Mouse (Mus musculus): ENCODE results near the gene Cntnap2. TPM values are rescaled to one million over a fixed set of nuclear protein-coding genes. Genes with fewer than 3 reads are reported as not detected.

The Cntnap2 gene
- polyA plus RNA-seq, 1 experiment, result not detected

DNA sequence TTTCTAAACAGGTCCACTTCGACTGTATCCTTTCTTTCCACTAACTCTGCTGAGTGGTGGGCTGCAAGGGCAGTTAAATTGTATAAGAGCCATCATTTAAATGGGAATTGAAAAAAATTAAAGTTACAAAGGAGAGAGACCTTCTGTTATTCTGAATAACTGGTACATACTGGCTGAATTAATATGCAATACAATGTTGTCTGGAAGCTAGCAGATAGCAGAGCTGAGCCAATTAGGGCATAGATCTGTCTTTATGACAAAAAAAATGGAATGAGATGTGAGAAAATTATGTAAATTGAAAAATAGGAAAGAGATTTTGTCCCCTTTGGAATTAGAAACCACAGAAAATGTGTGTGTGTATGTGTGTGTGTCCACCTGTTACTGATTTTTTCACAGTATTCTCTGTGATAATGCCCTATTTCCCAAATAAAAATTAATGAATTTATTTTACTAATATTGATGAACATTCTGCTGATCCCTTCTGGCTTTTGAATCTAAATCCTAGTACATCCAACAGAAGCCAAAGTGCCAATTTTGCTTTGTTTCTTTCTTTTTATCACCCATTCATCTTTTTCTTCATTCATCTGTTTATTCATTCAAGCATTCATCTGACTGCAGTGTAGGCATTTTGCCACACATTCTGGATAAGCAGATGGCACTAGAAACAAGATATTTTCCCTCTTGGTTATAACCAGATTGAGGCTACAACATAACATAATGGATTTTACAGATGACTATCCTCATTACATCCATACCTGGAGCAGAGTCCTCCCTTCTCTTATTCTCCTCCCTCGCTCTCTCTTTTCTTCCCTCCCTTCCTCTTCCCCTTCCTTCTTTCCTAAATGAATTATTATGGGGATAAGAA is 1339.8 kb downstream of the Cntnap2 start:
- TF ChIP-seq POLR2A (IDR thresholded peaks at IDR 0.05; ENCODE audit: borderline replicate concordance, low read depth, low read length) (no peak), CTCF (IDR thresholded peaks at IDR 0.05; ENCODE audit: low read depth, low read length) (no peak)
- H3K4me1 ChIP-seq (ENCODE audit: control insufficient read depth, insufficient read depth, low read length), result no peaks in the 10 kb centered on the region
- H3K27ac ChIP-seq (ENCODE audit: insufficient read depth, low read depth, low read length), result no peak overlapping the region
- no peak overlapping the region for H3K4me3 ChIP-seq (ENCODE audit: insufficient read depth, low read length)

DNA sequence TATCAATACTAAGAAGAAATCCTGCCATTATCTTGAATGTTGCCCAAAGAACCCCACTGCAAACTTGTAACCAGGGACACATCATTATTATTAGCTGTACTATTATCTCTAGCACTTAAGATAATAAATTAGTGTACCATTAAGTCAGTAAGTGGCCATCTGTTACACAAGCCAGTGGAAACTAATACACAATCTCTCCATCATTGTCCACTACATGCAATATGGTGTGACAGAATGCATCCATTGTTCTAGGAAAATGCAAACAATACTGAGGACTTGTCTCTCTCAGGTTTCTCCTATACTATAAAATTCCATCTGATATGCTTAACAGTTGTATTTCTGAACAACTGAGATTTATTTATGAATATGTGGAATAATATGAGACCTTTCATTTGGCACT is 1355.0 kb downstream of the Cntnap2 start:
- H3K4me1 ChIP-seq (ENCODE audit: control insufficient read depth, insufficient read depth, low read length), result no peaks in the 10 kb centered on the region
- no peak overlapping the region for H3K27ac ChIP-seq (ENCODE audit: insufficient read depth, low read depth, low read length)
- no peak overlapping the region for H3K4me3 ChIP-seq (ENCODE audit: insufficient read depth, low read length)
- no peak for TF ChIP-seq POLR2A (IDR thresholded peaks at IDR 0.05; ENCODE audit: borderline replicate concordance, low read depth, low read length)
- TF ChIP-seq CTCF (IDR thresholded peaks at IDR 0.05; ENCODE audit: low read depth, low read length), result no peak

DNA sequence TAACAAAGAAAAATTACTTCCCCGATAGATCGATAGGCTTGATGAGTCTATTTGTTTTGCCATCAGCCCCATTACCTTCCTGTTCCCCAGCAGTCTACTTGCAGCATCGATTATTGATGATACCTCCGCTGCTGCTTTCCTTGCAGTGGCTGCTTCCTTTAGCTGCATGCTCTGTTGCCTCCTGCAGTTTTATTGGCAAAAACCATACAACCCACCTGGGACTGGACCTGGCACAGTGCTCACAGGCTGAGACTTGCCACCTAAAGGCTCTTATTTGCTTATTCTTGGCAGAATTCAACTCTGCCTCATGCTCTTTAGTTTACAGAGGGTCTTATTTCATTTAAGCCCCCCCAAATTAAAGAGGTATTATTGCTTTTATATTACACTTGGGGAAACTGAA is 1355.4 kb downstream of the Cntnap2 start:
- no peak overlapping the region for H3K27ac ChIP-seq (ENCODE audit: insufficient read depth, low read depth, low read length)
- no peaks in the 10 kb centered on the region for H3K4me1 ChIP-seq (ENCODE audit: control insufficient read depth, insufficient read depth, low read length)
- H3K4me3 ChIP-seq (ENCODE audit: insufficient read depth, low read length), result no peak overlapping the region
- no peak for TF ChIP-seq CTCF (IDR thresholded peaks at IDR 0.05; ENCODE audit: low read depth, low read length)
- TF ChIP-seq POLR2A (IDR thresholded peaks at IDR 0.05; ENCODE audit: borderline replicate concordance, low read depth, low read length), result no peak

DNA sequence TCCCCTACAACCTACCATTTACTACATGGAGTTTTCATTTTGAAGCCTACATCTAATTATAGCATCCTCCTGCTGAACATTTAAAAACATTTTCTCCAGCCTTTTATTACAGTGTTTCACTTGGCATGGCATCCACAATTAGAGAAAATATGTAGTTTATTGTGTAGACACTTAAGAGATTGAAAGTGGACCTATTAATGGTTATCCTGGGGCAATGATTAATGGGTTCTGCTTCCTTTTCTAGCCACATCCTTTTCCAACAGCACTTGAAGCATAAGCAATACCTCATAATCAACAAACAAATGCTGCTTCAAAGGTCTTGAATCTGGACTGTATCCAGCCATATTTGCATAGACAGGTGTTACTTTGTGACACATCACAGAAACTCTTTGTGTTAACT is 1360.7 kb downstream of the Cntnap2 start:
- no peak overlapping the region for H3K4me3 ChIP-seq (ENCODE audit: insufficient read depth, low read length)
- H3K4me1 ChIP-seq (ENCODE audit: control insufficient read depth, insufficient read depth, low read length), result no peaks in the 10 kb centered on the region
- TF ChIP-seq POLR2A (IDR thresholded peaks at IDR 0.05; ENCODE audit: borderline replicate concordance, low read depth, low read length), result no peak
- no peak for TF ChIP-seq CTCF (IDR thresholded peaks at IDR 0.05; ENCODE audit: low read depth, low read length)
- H3K27ac ChIP-seq (ENCODE audit: insufficient read depth, low read depth, low read length), result no peak overlapping the region

DNA sequence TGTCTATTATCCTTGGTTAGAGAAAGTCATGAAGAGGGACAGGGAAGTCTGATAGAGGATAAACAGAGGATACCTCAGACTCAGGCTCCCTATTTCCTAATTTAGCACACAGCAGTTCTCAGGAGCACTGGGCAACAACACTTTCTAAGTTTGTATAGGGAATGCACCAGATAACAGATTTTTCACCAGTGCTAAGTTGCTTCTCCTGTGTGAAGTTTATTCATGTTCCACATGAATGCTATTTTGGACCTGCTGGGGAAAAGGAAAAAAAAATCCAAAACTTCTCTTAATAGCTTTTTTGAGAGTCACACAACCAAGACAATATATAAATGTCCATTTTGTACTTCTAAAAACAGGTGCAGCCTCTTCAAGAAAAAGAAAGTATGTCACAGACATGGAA is 1361.2 kb downstream of the Cntnap2 start:
- Histone ChIP-seq H3K27ac (ENCODE audit: insufficient read depth, low read depth, low read length) (no peak overlapping the region), H3K4me3 (ENCODE audit: insufficient read depth, low read length) (no peak overlapping the region), H3K4me1 (ENCODE audit: control insufficient read depth, insufficient read depth, low read length) (no peaks in the 10 kb centered on the region)
- TF ChIP-seq POLR2A (IDR thresholded peaks at IDR 0.05; ENCODE audit: borderline replicate concordance, low read depth, low read length) (no peak), CTCF (IDR thresholded peaks at IDR 0.05; ENCODE audit: low read depth, low read length) (no peak)

DNA sequence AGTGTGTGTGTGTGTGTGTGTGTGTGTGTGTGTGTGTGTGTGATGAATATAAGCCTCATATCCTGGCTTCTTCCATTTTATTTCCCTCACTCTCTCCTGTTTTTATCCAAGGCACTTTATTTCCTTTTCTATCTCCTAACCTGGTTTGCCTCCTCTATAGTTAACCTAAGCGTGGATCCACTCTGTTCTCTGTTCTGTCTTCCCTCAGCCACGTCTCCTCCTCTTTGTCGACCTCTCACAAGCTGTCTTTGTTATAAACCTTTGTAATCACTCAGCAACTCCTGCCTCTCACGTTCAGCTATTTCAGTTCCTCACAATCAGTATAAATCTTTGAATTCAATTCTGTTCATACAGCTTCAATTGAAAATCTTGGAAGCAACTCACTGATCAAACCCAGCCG is 1369.1 kb downstream of the Cntnap2 start:
- TF ChIP-seq CTCF (IDR thresholded peaks at IDR 0.05; ENCODE audit: low read depth, low read length) (no peak), POLR2A (IDR thresholded peaks at IDR 0.05; ENCODE audit: borderline replicate concordance, low read depth, low read length) (no peak)
- Histone ChIP-seq H3K4me1 (ENCODE audit: control insufficient read depth, insufficient read depth, low read length) (no peaks in the 10 kb centered on the region), H3K4me3 (ENCODE audit: insufficient read depth, low read length) (no peak overlapping the region), H3K27ac (ENCODE audit: insufficient read depth, low read depth, low read length) (no peak overlapping the region)

DNA sequence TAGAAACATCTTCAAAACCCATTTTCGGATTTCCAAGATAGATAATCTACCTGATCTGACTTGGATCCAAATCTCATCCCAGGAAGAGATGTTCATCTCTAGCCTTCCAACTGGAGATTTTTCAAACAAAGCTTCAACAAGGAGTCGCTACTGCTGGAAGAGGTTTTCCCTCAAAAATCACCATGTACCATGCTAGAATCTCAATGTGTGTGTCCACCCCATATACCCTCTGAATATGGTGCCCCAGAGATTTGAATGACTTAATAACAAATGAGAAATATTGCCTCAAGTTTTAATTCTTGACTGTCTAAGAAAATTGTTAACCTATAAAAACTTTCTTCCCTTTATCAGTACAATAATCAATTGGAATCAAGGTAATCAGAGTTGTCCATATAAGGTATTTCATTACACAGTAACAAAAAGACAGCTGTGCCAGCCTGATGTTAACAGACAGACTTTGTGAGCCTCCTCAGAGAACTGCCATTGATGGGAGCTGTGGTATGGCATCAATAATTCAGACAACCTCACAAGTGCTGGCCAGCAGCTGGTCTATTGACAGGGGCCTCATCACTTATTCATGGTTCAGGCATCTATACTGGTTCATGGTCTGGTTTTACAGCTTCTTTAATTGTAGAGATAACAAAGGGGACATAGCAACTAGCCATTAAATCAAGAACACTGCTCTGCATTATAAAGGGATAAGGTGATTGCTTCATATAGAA is 1391.9 kb downstream of the Cntnap2 start:
- TF ChIP-seq POLR2A (IDR thresholded peaks at IDR 0.05; ENCODE audit: borderline replicate concordance, low read depth, low read length) (no peak), CTCF (IDR thresholded peaks at IDR 0.05; ENCODE audit: low read depth, low read length) (no peak)
- Histone ChIP-seq H3K27ac (ENCODE audit: insufficient read depth, low read depth, low read length) (no peak overlapping the region), H3K4me3 (ENCODE audit: insufficient read depth, low read length) (no peak overlapping the region), H3K4me1 (ENCODE audit: control insufficient read depth, insufficient read depth, low read length) (no peaks in the 10 kb centered on the region)

DNA sequence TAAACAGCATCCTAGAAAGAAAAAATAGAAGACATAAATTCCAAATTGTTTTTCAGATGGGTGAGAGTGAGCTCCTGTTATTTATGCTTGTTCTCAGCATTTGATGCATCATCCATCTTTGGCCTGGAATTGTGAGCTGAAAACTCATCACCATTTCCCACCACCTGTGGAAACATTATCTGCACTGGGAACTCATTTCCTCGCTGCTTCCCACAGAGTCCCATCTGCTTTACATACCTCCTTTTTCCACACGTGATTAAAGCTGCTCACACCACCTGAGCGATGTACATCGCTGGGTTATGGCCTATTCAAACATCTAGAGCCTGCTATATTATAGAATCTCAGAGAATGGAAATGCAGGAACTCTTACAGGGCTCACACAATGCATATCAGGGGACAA is 1413.5 kb downstream of the Cntnap2 start:
- TF ChIP-seq CTCF (IDR thresholded peaks at IDR 0.05; ENCODE audit: low read depth, low read length) (no peak), POLR2A (IDR thresholded peaks at IDR 0.05; ENCODE audit: borderline replicate concordance, low read depth, low read length) (no peak)
- Histone ChIP-seq H3K4me1 (ENCODE audit: control insufficient read depth, insufficient read depth, low read length) (no peaks in the 10 kb centered on the region), H3K27ac (ENCODE audit: insufficient read depth, low read depth, low read length) (no peak overlapping the region), H3K4me3 (ENCODE audit: insufficient read depth, low read length) (no peak overlapping the region)

DNA sequence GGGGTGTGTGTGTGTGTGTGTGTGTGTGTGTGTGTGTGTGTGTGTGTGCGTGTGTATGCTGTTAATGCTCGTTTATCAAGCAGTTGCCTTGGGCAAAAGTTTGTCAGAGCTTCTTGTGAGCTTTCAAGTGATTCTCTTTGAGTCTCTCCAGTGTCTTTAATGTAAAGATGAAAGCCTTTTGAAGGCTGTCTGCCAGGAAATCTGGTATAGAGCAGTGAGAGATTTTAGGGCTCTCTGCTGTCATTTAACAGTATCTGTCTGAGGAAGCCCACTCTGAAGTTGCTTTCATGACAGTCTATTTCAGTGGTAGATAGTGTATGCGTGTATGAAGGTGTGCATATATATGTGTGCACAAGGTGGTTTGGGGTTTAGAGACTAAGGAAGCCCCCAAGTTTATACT is 1425.2 kb downstream of the Cntnap2 start:
- Histone ChIP-seq H3K4me3 (ENCODE audit: insufficient read depth, low read length) (no peak overlapping the region), H3K4me1 (ENCODE audit: control insufficient read depth, insufficient read depth, low read length) (no peaks in the 10 kb centered on the region)
- TF ChIP-seq CTCF (IDR thresholded peaks at IDR 0.05; ENCODE audit: low read depth, low read length) (no peak), POLR2A (IDR thresholded peaks at IDR 0.05; ENCODE audit: borderline replicate concordance, low read depth, low read length) (no peak)

DNA sequence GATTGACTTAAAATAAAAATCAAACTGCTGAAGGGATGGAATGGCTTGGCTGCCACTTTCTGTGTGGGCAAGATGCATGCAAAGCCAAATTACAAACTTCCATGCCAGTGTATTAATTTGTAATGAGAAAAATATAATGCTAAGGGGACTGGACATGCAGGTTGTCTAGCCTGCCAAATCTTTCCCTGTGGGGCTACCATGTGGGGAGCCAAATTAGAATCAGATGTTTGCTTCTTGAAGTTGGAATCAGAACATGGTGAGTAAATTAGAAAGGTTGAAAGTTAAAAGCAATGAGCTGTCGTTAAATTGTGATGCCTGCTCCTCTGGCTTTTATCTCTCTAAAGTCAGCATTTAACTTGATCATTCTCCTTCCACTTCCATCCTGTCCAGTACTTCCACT is 1443.6 kb downstream of the Cntnap2 start:
- Histone ChIP-seq H3K4me3 (ENCODE audit: insufficient read depth, low read length) (no peak overlapping the region), H3K27ac (ENCODE audit: insufficient read depth, low read depth, low read length) (no peak overlapping the region), H3K4me1 (ENCODE audit: control insufficient read depth, insufficient read depth, low read length) (no peaks in the 10 kb centered on the region)
- TF ChIP-seq POLR2A (IDR thresholded peaks at IDR 0.05; ENCODE audit: borderline replicate concordance, low read depth, low read length) (no peak), CTCF (IDR thresholded peaks at IDR 0.05; ENCODE audit: low read depth, low read length) (no peak)

More for the DNA sequence above, 1425.2 kb downstream of the Cntnap2 start:
- no peak overlapping the region for H3K27ac ChIP-seq (ENCODE audit: insufficient read depth, low read depth, low read length)
